Mouse (Mus musculus) heart, postnatal 14 days (tissue): ENCODE measurements around the gene Gpx4. TPM values are rescaled to one million over a fixed set of nuclear protein-coding genes. Genes with fewer than 3 reads are reported as not detected.
"Not testable (repeated sequence)": the region's sequence is repeated elsewhere in the genome, so short reads cannot be mapped to it uniquely, and the experiment has no call there.

Source experiments
- DNase-seq, 2 experiments: peaks; one replicate each; pipeline ENCODE4 v3.0.0; 2021 to 2022
- intact Hi-C: fragments of 180-260 bp; cut with DNase I; formaldehyde crosslinking; loops from one replicate; pipeline ENCODE4 v1.15.1; 2025
- total RNA-seq, 2 experiments: library from RNA; stranded (reverse); gene quantifications; 2 replicates each; pipeline ENCODE4 v1.2.3; 2021

Gpx4 gene
- total RNA-seq, 2 experiments from 2014 or later: 636 to 681 TPM

GRCm38 (mm10) chr10:80022164-80022563, 24.8 kb upstream of the Gpx4 start:
- intact Hi-C loops: no loop called here
- DNase-seq: no peak

GRCm38 (mm10) chr10:80022806-80023205, 24.2 kb upstream of the Gpx4 start:
- intact Hi-C loops: no loop called here
- no peak for DNase-seq

GRCm38 (mm10) chr10:80023758-80024157, 23.2 kb upstream of the Gpx4 start:
- intact Hi-C loops: no loop called here

GRCm38 (mm10) chr10:80024229-80025043, 22.5 kb upstream of the Gpx4 start:
- intact Hi-C loops: no loop called here
- no peak for DNase-seq

More at GRCm38 (mm10) chr10:80023758-80024157, 23.2 kb upstream of the Gpx4 start:
- DNase-seq: no peak

- intact Hi-C loops: no loop called here
- no peak for DNase-seq
Observed at GRCm38 (mm10) chr10:80025044-80025347, 22.0 kb upstream of the Gpx4 start.

GRCm38 (mm10) chr10:80025463-80025862, 21.5 kb upstream of the Gpx4 start:
- intact Hi-C loops: no loop called here

GRCm38 (mm10) chr10:80025889-80026288, 21.1 kb upstream of the Gpx4 start:
- intact Hi-C loops: no loop called here
- no peak for DNase-seq

More at GRCm38 (mm10) chr10:80025463-80025862, 21.5 kb upstream of the Gpx4 start:
- no peak for DNase-seq

- intact Hi-C loops: no loop called here
- no peak for DNase-seq
Observed at GRCm38 (mm10) chr10:80027681-80028520, 19.1 kb upstream of the Gpx4 start.

- intact Hi-C loops: no loop called here
- no peak for DNase-seq
Observed at GRCm38 (mm10) chr10:80028521-80028846, 18.5 kb upstream of the Gpx4 start.

GRCm38 (mm10) chr10:80030191-80030590, 16.8 kb upstream of the Gpx4 start:
- intact Hi-C loops: loop anchor here (5.0 kb wide), 1 partner anchor 82 kb away; no protein-coding TSS in a partner anchor

GRCm38 (mm10) chr10:80030736-80031135, 16.2 kb upstream of the Gpx4 start:
- intact Hi-C loops: loop anchor here (5.0 kb wide), 1 partner anchor 82 kb away; no protein-coding TSS in a partner anchor
- DNase-seq: no peak

More at GRCm38 (mm10) chr10:80030191-80030590, 16.8 kb upstream of the Gpx4 start:
- DNase-seq: no peak

GRCm38 (mm10) chr10:80032799-80033480, 14.0 kb upstream of the Gpx4 start:
- intact Hi-C loops: loop anchor here (5.0 kb wide), 1 partner anchor 79 kb away; no protein-coding TSS in a partner anchor

GRCm38 (mm10) chr10:80033511-80034391, 13.2 kb upstream of the Gpx4 start:
- intact Hi-C loops: loop anchor here (2.0 to 5.0 kb wide), 2 partner anchors 45 to 79 kb away; partner anchors contain the start of gene Cnn2
- DNase-seq: peak; percentile 47 to 64

More at GRCm38 (mm10) chr10:80032799-80033480, 14.0 kb upstream of the Gpx4 start:
- DNase-seq: peak; percentile 67 to 68

GRCm38 (mm10) chr10:80035148-80035547, 11.8 kb upstream of the Gpx4 start:
- DNase-seq: no peak
- intact Hi-C loops: loop anchor here (2.0 kb wide), 1 partner anchor 46 kb away; the partner anchor contains the start of gene Cnn2

- DNase-seq: no peak
- intact Hi-C loops: loop anchor here (2.0 kb wide), 1 partner anchor 47 kb away; the partner anchor contains the start of gene Cnn2
Observed at GRCm38 (mm10) chr10:80035686-80036085, 11.3 kb upstream of the Gpx4 start.

- intact Hi-C loops: no loop called here
- DNase-seq: peak; percentile 56 to 66
Observed at GRCm38 (mm10) chr10:80036832-80037231, 10.1 kb upstream of the Gpx4 start.

- intact Hi-C loops: no loop called here
- DNase-seq: peak; percentile 98
Observed at GRCm38 (mm10) chr10:80039559-80039979, 7.4 kb upstream of the Gpx4 start, which contains the start of gene Polr2e. Polr2e (minus strand) TSS chr10:80039795.

GRCm38 (mm10) chr10:80041409-80042060, 5.4 kb upstream of the Gpx4 start:
- intact Hi-C loops, DNase-seq: not testable (repeated sequence)

GRCm38 (mm10) chr10:80044087-80044486, 2.9 kb upstream of the Gpx4 start:
- intact Hi-C loops: no loop called here
- no peak for DNase-seq
